Mouse (Mus musculus) heart, adult 2 months (tissue): ENCODE measurements around the gene Nabp1. TPM values are rescaled to one million over a fixed set of nuclear protein-coding genes. Genes with fewer than 3 reads are reported as not detected.
A peak's percentile ranks its signal among the peaks of the same experiment; 100 is the strongest.

Experiments
- DNase-seq, 2 experiments: peaks; one replicate each; pipeline ENCODE4 v3.0.0; 2021
- H3K27ac ChIP-seq: fragments of 200-600 bp; 2 replicates; pipeline ENCODE4 v1.8.1; 2022
- H3K27me3 ChIP-seq: fragments of 200-500 bp; 2 replicates; pipeline ENCODE4 v1.6.1; 2012; ENCODE audit warnings: mild to moderate bottlenecking, low read length, inconsistent platforms, mixed read lengths; ENCODE audit not compliant: control insufficient read depth, insufficient read depth
- H3K36me3 ChIP-seq: fragments of 200-500 bp; 2 replicates; pipeline ENCODE4 v1.6.1; 2012; ENCODE audit warnings: low read length, inconsistent platforms; ENCODE audit not compliant: control insufficient read depth, insufficient read depth
- H3K4me1 ChIP-seq: fragments of 200-500 bp; 2 replicates; pipeline ENCODE4 v1.6.1; 2011; ENCODE audit warnings: low read length; ENCODE audit not compliant: control insufficient read depth, insufficient read depth
- H3K4me3 ChIP-seq: fragments of 200-600 bp; 2 replicates; pipeline ENCODE4 v1.8.1; 2022
- H3K79me2 ChIP-seq: fragments of 200-500 bp; replicated peaks from 2 replicates; pipeline ENCODE4 v1.6.1; 2012; ENCODE audit warnings: mild to moderate bottlenecking, inconsistent platforms, low read length, moderate library complexity, mixed read lengths; ENCODE audit not compliant: control insufficient read depth, insufficient read depth
- H3K9ac ChIP-seq: fragments of 200-500 bp; 2 replicates; pipeline ENCODE4 v1.6.1; 2012; ENCODE audit warnings: low read depth, mild to moderate bottlenecking, control low read depth, inconsistent platforms, low read length, mixed read lengths
- CTCF ChIP-seq: fragments of 200-600 bp; IDR thresholded peaks from 2 replicates; pipeline ENCODE4 v1.8.1; 2022; ENCODE audit warnings: antibody characterized with exemption, mild to moderate bottlenecking, moderate library complexity
- EP300 ChIP-seq: fragments of 200-500 bp; IDR thresholded peaks from 2 replicates; pipeline ENCODE4 v1.6.1; 2011; ENCODE audit warnings: low read depth, low read length, control low read depth; ENCODE audit not compliant: insufficient read depth
- POLR2A ChIP-seq: fragments of 200-500 bp; IDR thresholded peaks from 2 replicates; pipeline ENCODE4 v1.6.1; 2011; ENCODE audit warnings: mild to moderate bottlenecking, low read depth, low read length, control low read depth; ENCODE audit not compliant: insufficient read depth
- WGBS: fragments of 180-500 bp; shearing (Covaris S2); methylation state at CpG from one replicate; pipeline ENCODE4 v1.1.7; 2018; 5-methylcytosine and 5-hydroxymethylcytosine counted together
- intact Hi-C: fragments of 180-260 bp; cut with DNase I; formaldehyde crosslinking; loops from one replicate; pipeline ENCODE4 v1.15.1; 2025
- polyA plus RNA-seq: library from polyadenylated mRNA; depleted of rRNA; stranded (reverse); fragments of >200 nt; gene quantifications from 2 replicates; pipeline ENCODE4 v1.2.3, GENCODE M21; 2012
- total RNA-seq, 2 experiments: library from RNA; stranded (reverse); gene quantifications; 2 replicates each; pipeline ENCODE4 v1.2.3; 2021

Gene Nabp1
- total and polyA plus RNA-seq, 3 experiments = 27.0 to 40.4 (median 31.0) TPM

GRCm38 (mm10) chr1:51515625-51516024, 37.4 kb upstream of the Nabp1 start:
- intact Hi-C loops = loop anchor here (2.0 to 5.0 kb wide), 2 partner anchors 15 to 38 kb away; partner anchors contain the start of gene Nabp1

GRCm38 (mm10) chr1:51515041-51515440, 36.8 kb upstream of the Nabp1 start:
- H3K36me3 ChIP-seq = peaks cover 2% of the 10 kb centered on the region
- H3K27ac ChIP-seq = peak overlapping the region; percentile 69
- TF ChIP-seq EP300 = no peak
- no peak for TF ChIP-seq POLR2A
- TF ChIP-seq CTCF = no peak
- H3K79me2 ChIP-seq = no peaks in the 10 kb centered on the region
- intact Hi-C loops = loop anchor here (2.0 to 5.0 kb wide), 2 partner anchors 16 to 38 kb away; partner anchors contain the start of gene Nabp1
- whole genome bisulfite sequencing = 23% methylated on average over 3 of the region's 3 CpGs
- H3K27me3 ChIP-seq = no peaks in the 10 kb centered on the region
- DNase-seq = peak in 1 of 2 experiments; percentile 46
- no peak overlapping the region for H3K9ac ChIP-seq
- no peak overlapping the region for H3K4me3 ChIP-seq
- peaks cover 7% of the 10 kb centered on the region for H3K4me1 ChIP-seq

More at GRCm38 (mm10) chr1:51515625-51516024, 37.4 kb upstream of the Nabp1 start:
- peaks cover 7% of the 10 kb centered on the region for H3K4me1 ChIP-seq
- H3K9ac ChIP-seq = no peak overlapping the region
- WGBS = 44% methylated on average over 2 of the region's 2 CpGs
- peak overlapping the region; percentile 69 for H3K27ac ChIP-seq
- no peaks in the 10 kb centered on the region for H3K79me2 ChIP-seq
- no peaks in the 10 kb centered on the region for H3K27me3 ChIP-seq
- DNase-seq = no peak
- TF ChIP-seq EP300 (no peak), CTCF (no peak), POLR2A (no peak)
- H3K4me3 ChIP-seq = no peak overlapping the region
- peaks cover 2% of the 10 kb centered on the region for H3K36me3 ChIP-seq

GRCm38 (mm10) chr1:51514379-51514778, 36.2 kb upstream of the Nabp1 start:
- intact Hi-C loops = loop anchor here (2.0 kb wide), 1 partner anchor 16 kb away; no protein-coding TSS in a partner anchor
- 36% methylated on average over 2 of the region's 2 CpGs for WGBS

GRCm38 (mm10) chr1:51513059-51513713, 35.0 kb upstream of the Nabp1 start:
- no peak overlapping the region for H3K9ac ChIP-seq
- H3K4me1 ChIP-seq = peaks cover 9% of the 10 kb centered on the region
- WGBS = 87% methylated on average over 7 of the region's 7 CpGs
- no peak for DNase-seq
- peaks cover 2% of the 10 kb centered on the region for H3K36me3 ChIP-seq
- H3K27ac ChIP-seq = no peak overlapping the region
- no peaks in the 10 kb centered on the region for H3K79me2 ChIP-seq
- no peak overlapping the region for H3K4me3 ChIP-seq
- intact Hi-C loops = no loop called here
- H3K27me3 ChIP-seq = no peaks in the 10 kb centered on the region
- TF ChIP-seq POLR2A (no peak), CTCF (no peak), EP300 (no peak)

More at GRCm38 (mm10) chr1:51514379-51514778, 36.2 kb upstream of the Nabp1 start:
- H3K9ac ChIP-seq = no peak overlapping the region
- H3K27ac ChIP-seq = peak overlapping the region; percentile 62
- no peaks in the 10 kb centered on the region for H3K79me2 ChIP-seq
- H3K4me1 ChIP-seq = peaks cover 7% of the 10 kb centered on the region
- H3K4me3 ChIP-seq = no peak overlapping the region
- peaks cover 2% of the 10 kb centered on the region for H3K36me3 ChIP-seq
- TF ChIP-seq POLR2A (no peak), CTCF (no peak), EP300 (no peak)
- no peak for DNase-seq
- no peaks in the 10 kb centered on the region for H3K27me3 ChIP-seq

- Histone ChIP-seq H3K9ac (no peak overlapping the region), H3K79me2 (no peaks in the 10 kb centered on the region), H3K4me1 (peaks cover 9% of the 10 kb centered on the region), H3K4me3 (no peak overlapping the region), H3K36me3 (peaks cover 2% of the 10 kb centered on the region), H3K27ac (no peak overlapping the region), H3K27me3 (no peaks in the 10 kb centered on the region)
- DNase-seq = no peak
- WGBS = 84% methylated on average over 2 of the region's 2 CpGs
- intact Hi-C loops = no loop called here
- no peak for TF ChIP-seq POLR2A
- TF ChIP-seq EP300 = no peak
Observed at GRCm38 (mm10) chr1:51512326-51512725, 34.1 kb upstream of the Nabp1 start.

GRCm38 (mm10) chr1:51509776-51510175, 31.6 kb upstream of the Nabp1 start:
- WGBS = 77% methylated on average over 8 of the region's 8 CpGs
- DNase-seq = no peak
- Histone ChIP-seq H3K4me3 (no peak overlapping the region), H3K36me3 (no peaks in the 10 kb centered on the region; the same call in 1 of the 2 replicates), H3K4me1 (peaks cover 4% of the 10 kb centered on the region), H3K27me3 (no peaks in the 10 kb centered on the region), H3K79me2 (no peaks in the 10 kb centered on the region), H3K9ac (no peak overlapping the region), H3K27ac (no peak overlapping the region)
- intact Hi-C loops = no loop called here
- TF ChIP-seq EP300 = no peak
- TF ChIP-seq CTCF = no peak
- TF ChIP-seq POLR2A = no peak
